Mouse (Mus musculus) liver, embryonic 11.5 days (tissue): ENCODE data around the gene Best1. TPM values are rescaled to one million over a fixed set of nuclear protein-coding genes. Genes with fewer than 3 reads are reported as not detected.

ENCODE experiments used
- ATAC-seq: fragments of 200-750 bp; cut with Nextera tagmentation; replicated peaks from 2 replicates; pipeline ENCODE4 v1.8.0; 2017; ENCODE audit warnings: moderate number of reproducible peaks, mild to moderate bottlenecking, moderate TSS enrichment, moderate library complexity; ENCODE audit not compliant: low FRiP score
- DNase-seq: peaks from one replicate; pipeline ENCODE4 v3.0.0-alpha.2; 2017; ENCODE audit warnings: low spot score
- H3K27ac ChIP-seq: fragments of 300-500 bp; sonication (generic); 2 replicates; pipeline ENCODE4 v1.5.1; 2014; ENCODE audit warnings: mild to moderate bottlenecking, low read depth, low read length, control low read depth
- H3K27me3 ChIP-seq: fragments of 300-500 bp; sonication (generic); replicated peaks from 2 replicates; pipeline ENCODE4 v1.6.1; 2014; ENCODE audit warnings: low read length, mixed read lengths; ENCODE audit not compliant: control insufficient read depth, insufficient read depth
- H3K36me3 ChIP-seq: fragments of 300-500 bp; sonication (generic); 2 replicates; pipeline ENCODE4 v1.6.1; 2014; ENCODE audit warnings: mild to moderate bottlenecking, low read length, moderate library complexity, mixed read lengths; ENCODE audit not compliant: control insufficient read depth, insufficient read depth
- H3K4me1 ChIP-seq: fragments of 300-500 bp; sonication (generic); replicated peaks from 2 replicates; pipeline ENCODE4 v1.6.1; 2014; ENCODE audit warnings: low read length, mixed read lengths; ENCODE audit not compliant: control insufficient read depth, insufficient read depth
- H3K4me2 ChIP-seq: fragments of 300-500 bp; sonication (generic); 2 replicates; pipeline ENCODE4 v1.6.1; 2014; ENCODE audit warnings: mild to moderate bottlenecking, control low read depth, moderate library complexity
- H3K4me3 ChIP-seq: fragments of 300-500 bp; sonication (generic); 2 replicates; pipeline ENCODE4 v1.5.1; 2014; ENCODE audit warnings: low read depth, low read length, control low read depth
- H3K9ac ChIP-seq: fragments of 300-500 bp; sonication (generic); 2 replicates; pipeline ENCODE4 v1.6.1; 2014; ENCODE audit warnings: low read depth, low read length, control low read depth
- H3K9me3 ChIP-seq: fragments of 300-500 bp; sonication (generic); 2 replicates; pipeline ENCODE4 v1.6.1; 2016; ENCODE audit warnings: low read length, inconsistent platforms, mixed read lengths; ENCODE audit not compliant: control insufficient read depth
- WGBS: fragments of 180-500 bp; shearing (Covaris S2); extraction: QIAGEN DNeasy Blood & Tissue Kit; methylation state at CpG from one replicate; pipeline ENCODE4 v1.1.7; 2014; 5-methylcytosine and 5-hydroxymethylcytosine counted together
- polyA plus RNA-seq: library from polyadenylated mRNA; unstranded; fragments of >200 nt; fragmentation: Nextera tagmentation; extraction: Ambion mirVana; gene quantifications from 2 replicates; pipeline ENCODE4 v1.2.1, GENCODE M21; 2014

The Best1 gene
- 0.31 and 0.59 TPM in 2 replicates for polyA plus RNA-seq

DNA sequence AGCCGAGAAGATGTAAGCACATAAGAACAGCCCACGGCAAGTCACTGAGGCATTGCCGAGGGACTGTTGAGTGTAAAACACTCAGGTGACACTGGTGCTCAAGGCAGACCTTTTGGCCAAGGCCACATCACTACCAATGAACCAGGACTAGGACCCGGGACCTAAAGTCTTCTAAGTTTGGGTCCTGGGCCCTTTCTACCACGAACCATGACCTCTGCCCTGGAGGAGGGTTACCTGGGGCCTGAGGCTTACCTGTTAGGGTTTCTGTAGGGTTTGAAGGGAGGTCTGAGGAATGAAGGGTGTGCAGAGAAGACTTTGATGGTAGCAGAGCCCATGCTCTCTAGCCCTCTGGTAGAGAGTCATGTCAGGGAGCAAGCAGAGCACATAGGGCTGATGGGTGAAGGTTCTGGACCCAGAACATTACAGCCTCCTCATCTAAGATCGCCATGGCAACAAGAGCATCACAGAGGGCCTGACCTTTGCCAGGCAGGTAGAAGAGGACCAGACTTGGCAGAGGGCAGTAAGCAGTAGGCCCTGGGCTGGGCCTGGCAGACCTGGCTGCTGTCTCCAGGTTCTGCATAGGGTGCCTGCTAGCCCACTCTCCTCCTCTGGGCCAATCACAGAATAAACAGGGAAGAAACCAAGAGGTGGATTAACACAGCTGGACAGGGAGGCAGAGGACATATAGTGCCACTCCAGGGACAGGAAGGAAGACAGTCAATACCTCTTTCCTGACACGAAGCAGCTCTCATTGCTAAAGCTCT is at the start of gene Best1, which contains the start of gene Rab3il1:
Gene Best1, minus strand, starts transcription at position 428 of the 764 bp plus-strand sequence.
Gene Rab3il1, plus strand, starts transcription at position 464 of the 764 bp plus-strand sequence.
- Histone ChIP-seq H3K9ac (no peak within 1 kb of the TSS), H3K4me2 (no peak within 1 kb of the TSS; the same call in 1 of the 2 replicates), H3K4me1 (no peaks in the 10 kb centered on the region), H3K27me3 (no peaks in the 10 kb centered on the region), H3K36me3 (no peaks in the 10 kb centered on the region), H3K27ac (no peak within 1 kb of the TSS), H3K9me3 (no peaks in the 10 kb centered on the region), H3K4me3 (no peak within 1 kb of the TSS)
- DNase-seq = no peak
- ATAC-seq = no peak
- 73% methylated on average over 7 of the region's 7 CpGs for WGBS

DNA sequence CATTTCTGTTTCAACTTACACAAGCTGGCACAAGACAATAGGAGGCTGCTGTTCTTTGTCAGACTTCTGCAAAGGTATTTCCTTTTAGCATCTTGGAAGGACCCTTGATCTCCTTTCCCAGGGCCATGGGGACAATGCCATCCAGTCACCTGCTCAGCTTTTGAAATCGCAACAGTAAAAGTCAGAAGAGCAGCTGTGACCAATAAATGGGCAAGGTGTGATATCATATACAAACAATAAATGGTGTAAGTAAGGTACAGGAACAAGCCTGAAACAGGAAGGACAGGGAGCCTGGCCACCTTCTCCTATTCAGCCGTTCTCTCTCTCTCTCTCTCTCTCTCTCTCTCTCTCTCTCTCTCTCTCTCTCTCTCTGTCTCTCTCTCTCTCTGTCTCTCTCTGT is 49.0 kb upstream of the Best1 start:
- WGBS = 69% methylated on average over 2 of the region's 2 CpGs

DNA sequence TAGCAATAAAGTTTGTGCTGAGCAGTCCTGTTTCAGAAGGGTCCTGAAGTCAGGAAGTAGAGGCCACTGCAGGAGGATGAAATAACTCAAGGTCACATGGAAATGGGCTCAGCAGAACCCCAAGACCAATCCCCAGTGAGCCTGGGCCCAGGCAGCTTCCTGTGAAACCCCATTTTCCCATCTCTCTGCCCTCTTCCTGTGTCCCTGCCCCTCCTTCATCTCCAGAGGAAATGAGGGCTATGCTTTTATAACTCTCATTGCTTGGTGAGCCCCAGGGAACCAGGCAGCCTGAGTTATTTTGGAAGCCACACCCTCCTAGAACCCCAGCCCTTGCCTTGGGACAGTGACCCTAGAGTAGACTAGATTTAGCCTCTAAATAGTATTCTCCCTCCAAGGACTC is 48.1 kb upstream of the Best1 start:
- Histone ChIP-seq H3K4me3 (no peak overlapping the region), H3K27ac (no peak overlapping the region), H3K36me3 (peaks cover 5% of the 10 kb centered on the region; the same call in 1 of the 2 replicates), H3K9ac (no peak overlapping the region), H3K27me3 (no peaks in the 10 kb centered on the region), H3K4me2 (no peak overlapping the region), H3K9me3 (no peaks in the 10 kb centered on the region), H3K4me1 (peaks cover 16% of the 10 kb centered on the region)
- no peak for DNase-seq
- ATAC-seq = no peak

More for the DNA sequence above, 49.0 kb upstream of the Best1 start:
- no peak overlapping the region for H3K27ac ChIP-seq
- no peak overlapping the region for H3K9ac ChIP-seq
- no peak overlapping the region for H3K4me2 ChIP-seq
- DNase-seq (no peak), ATAC-seq (no peak)
- H3K36me3 ChIP-seq = peaks cover 5% of the 10 kb centered on the region; the same call in 1 of the 2 replicates
- peaks cover 14% of the 10 kb centered on the region for H3K4me1 ChIP-seq
- no peak overlapping the region for H3K4me3 ChIP-seq
- no peaks in the 10 kb centered on the region for H3K27me3 ChIP-seq
- no peaks in the 10 kb centered on the region for H3K9me3 ChIP-seq

DNA sequence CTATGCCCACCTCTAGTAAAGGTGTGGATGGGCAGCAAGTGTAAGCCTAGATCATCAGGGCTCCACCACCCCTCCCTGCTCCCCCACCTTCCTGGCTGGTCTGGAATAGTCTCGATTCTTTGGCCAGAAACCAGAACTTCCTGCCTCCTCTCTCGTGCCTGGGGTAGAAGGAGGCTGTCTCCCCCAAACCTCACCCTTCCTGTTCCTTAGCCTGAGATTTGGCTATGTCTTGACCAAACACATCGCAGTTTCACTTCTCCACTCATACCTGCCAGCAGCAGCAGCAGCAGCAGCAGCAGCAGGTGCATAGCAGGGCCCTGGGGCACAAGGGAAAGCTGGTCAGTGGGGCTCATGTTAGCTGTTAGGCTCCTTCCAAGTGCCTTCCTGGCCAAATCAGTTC is 45.5 kb upstream of the Best1 start:
- Histone ChIP-seq H3K4me1 (peaks cover 26% of the 10 kb centered on the region), H3K36me3 (no peaks in the 10 kb centered on the region), H3K27me3 (no peaks in the 10 kb centered on the region; the same call in 1 of the 2 replicates), H3K4me2 (no peak overlapping the region), H3K9ac (no peak overlapping the region), H3K9me3 (no peaks in the 10 kb centered on the region), H3K4me3 (no peak overlapping the region), H3K27ac (no peak overlapping the region)
- ATAC-seq (no peak), DNase-seq (no peak)
- WGBS = 41% methylated on average over 3 of the region's 3 CpGs

DNA sequence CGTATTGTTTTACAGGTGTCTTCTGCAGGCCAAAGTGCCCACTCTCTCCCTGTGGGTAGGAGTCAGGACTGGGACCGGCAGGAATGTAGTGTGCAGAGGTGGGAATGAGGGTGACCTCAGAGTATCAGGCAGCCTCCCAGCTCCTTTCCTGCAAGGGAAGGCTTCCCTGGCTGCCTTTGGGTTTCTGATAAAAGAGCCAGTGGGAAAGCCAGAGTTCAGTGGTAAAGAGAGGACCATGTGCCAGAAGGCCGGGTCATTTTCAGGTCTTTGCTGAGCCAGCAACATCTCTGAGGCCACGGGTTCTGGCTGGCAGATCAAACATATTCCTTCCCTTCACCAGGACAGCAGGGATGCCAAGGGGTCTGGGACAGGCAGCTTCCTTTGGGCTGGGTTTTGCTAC is 44.9 kb upstream of the Best1 start:
- ATAC-seq (no peak), DNase-seq (no peak)
- H3K4me2 ChIP-seq = no peak overlapping the region
- 66% methylated on average over 4 of the region's 4 CpGs for WGBS
- H3K4me1 ChIP-seq = peaks cover 30% of the 10 kb centered on the region
- H3K27ac ChIP-seq = no peak overlapping the region
- no peaks in the 10 kb centered on the region; the same call in 1 of the 2 replicates for H3K27me3 ChIP-seq
- no peaks in the 10 kb centered on the region for H3K9me3 ChIP-seq
- H3K36me3 ChIP-seq = no peaks in the 10 kb centered on the region
- no peak overlapping the region for H3K4me3 ChIP-seq
- no peak overlapping the region for H3K9ac ChIP-seq

DNA sequence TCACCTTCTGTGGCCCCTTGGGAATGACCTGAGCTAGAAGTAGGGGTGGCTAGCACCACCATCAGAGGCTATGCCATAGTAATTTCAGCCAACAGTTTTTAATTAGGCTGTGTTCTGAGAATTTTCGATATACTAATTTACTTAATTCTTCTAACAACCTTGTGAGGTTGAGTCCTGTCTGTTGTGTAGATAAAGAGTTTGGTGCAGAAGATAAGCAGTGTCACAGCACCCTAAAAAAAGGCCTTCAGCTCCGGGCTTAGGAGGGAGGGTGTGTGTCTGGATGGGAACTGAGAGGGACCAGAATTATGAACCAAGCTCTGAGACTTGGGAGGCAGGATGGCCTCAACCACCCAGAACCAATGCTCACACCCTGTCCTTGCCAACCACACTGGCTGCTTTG is 44.3 kb upstream of the Best1 start:
- Histone ChIP-seq H3K27me3 (no peaks in the 10 kb centered on the region; the same call in 1 of the 2 replicates), H3K36me3 (no peaks in the 10 kb centered on the region), H3K9ac (no peak overlapping the region), H3K4me3 (no peak overlapping the region), H3K9me3 (no peaks in the 10 kb centered on the region), H3K4me1 (peaks cover 35% of the 10 kb centered on the region), H3K27ac (no peak overlapping the region), H3K4me2 (no peak overlapping the region)
- DNase-seq (no peak), ATAC-seq (no peak)
- 50% methylated on average over 2 of the region's 2 CpGs for WGBS

DNA sequence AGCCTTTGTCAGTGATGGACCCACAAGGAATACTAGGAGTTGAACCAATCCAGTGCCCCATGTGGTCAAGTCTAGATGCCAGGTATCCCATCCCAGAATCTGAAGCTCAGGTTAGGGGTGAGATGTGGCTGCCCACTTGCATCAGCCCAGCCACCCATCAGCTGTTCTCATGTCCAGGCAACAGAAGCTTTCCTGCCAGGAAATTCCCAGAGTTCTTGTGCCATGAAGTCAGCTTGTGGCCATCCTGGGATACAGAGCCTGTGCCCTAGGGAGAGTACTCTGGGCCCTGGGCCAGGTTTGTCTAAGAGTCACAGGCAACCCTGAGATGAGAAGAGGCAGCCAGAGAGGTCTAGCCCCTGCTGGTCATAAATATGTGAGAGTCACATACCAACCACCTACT is 42.2 kb upstream of the Best1 start:
- ATAC-seq (no peak), DNase-seq (no peak)

DNA sequence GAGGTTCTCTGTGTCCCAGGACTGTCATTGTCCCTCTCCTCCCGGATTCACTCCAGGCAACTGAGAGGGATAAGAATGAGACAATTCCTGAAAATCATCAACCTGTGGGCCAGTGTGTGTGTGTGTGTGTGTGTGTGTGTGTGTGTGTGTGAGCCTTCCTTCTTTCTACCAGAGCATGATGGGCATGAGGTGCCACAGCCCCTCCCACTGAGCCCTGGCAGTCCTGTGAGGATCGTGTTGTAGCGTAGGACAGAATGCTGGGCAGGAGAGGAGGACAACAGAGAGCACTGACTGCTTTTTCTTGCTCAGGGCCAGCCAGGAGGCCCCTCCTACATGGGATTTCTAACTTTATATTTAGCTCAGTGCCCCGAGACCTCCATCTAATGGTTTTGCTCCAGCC is 41.4 kb upstream of the Best1 start:
- DNase-seq = no peak
- Histone ChIP-seq H3K9ac (0 out of 2 replicates have a peak overlapping the region, but pooled peaks have one; percentile 5), H3K4me2 (peak overlapping the region; percentile 99), H3K4me3 (peak overlapping the region; percentile 66; the same call in 1 of the 2 replicates), H3K36me3 (no peaks in the 10 kb centered on the region), H3K9me3 (no peaks in the 10 kb centered on the region), H3K27ac (no peak overlapping the region), H3K27me3 (no peaks in the 10 kb centered on the region; the same call in 1 of the 2 replicates), H3K4me1 (peaks cover 35% of the 10 kb centered on the region)
- WGBS = 90% methylated on average over 4 of the region's 4 CpGs
- no peak for ATAC-seq

More for the DNA sequence above, 42.2 kb upstream of the Best1 start:
- Histone ChIP-seq H3K27me3 (no peaks in the 10 kb centered on the region; the same call in 1 of the 2 replicates), H3K27ac (no peak overlapping the region), H3K4me1 (peaks cover 35% of the 10 kb centered on the region), H3K9ac (no peak overlapping the region), H3K4me2 (no peak overlapping the region), H3K9me3 (no peaks in the 10 kb centered on the region), H3K4me3 (no peak overlapping the region), H3K36me3 (no peaks in the 10 kb centered on the region)

DNA sequence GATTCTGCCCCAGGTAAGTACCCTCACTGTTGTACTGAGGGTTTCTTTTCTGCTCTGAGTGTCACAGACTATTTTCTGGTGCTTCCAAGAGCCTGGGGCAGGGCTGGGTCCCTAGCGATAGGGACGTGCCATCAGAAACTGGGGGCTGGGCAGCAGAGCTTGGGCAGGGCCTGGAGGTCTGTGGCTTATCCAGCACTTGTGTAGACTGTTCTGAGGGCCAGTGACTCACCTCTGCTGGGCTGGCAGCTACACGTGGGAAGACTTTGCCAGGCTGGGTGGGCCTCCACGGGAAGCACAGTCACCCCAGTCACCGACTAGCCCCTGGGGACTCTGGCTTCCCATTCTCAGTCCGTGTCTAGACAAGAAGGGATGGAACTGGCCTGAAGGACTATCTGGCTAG is 40.8 kb upstream of the Best1 start:
- 0 out of 2 replicates have a peak, but pooled peaks have one; percentile 8 for ATAC-seq

More for the DNA sequence above, 40.8 kb upstream of the Best1 start:
- WGBS = 53% methylated on average over 6 of the region's 6 CpGs
- peak overlapping the region; percentile 66 for H3K4me3 ChIP-seq
- H3K9ac ChIP-seq = peak overlapping the region; percentile 67
- H3K27ac ChIP-seq = no peak overlapping the region
- no peaks in the 10 kb centered on the region for H3K36me3 ChIP-seq
- H3K4me2 ChIP-seq = peak overlapping the region; percentile 99
- DNase-seq = no peak
- peaks cover 35% of the 10 kb centered on the region for H3K4me1 ChIP-seq
- H3K9me3 ChIP-seq = no peaks in the 10 kb centered on the region
- H3K27me3 ChIP-seq = no peaks in the 10 kb centered on the region; the same call in 1 of the 2 replicates
